ENCODE assay signal across 20 mouse cellular contexts in the genomic region with DNA sequence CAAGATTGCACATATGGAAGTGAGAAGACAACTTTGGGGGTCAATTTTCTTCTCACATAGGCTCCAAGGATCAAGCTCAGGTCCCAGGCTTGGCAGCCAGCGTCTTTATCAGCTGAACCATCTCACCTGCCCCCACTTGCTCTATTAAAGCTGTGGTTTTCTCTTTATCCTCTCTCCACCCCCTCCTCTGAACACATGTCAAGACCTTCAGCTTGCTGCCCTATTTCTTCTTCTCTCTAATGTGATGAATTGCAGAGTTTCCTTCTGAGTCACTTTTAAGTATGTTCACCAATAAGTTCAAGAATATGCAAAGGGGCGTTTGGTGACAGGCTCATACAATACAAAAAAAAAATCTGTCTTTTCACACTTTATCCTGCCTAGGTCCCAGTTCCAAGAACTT.
DNase-seq lines count a peak whose midpoint lies in the region; ATAC-seq and TF ChIP-seq lines count a peak whose summit lies in the region.
"Had no signal": no experiment of that assay in that cellular context is flagged by ENCODE, and none has a peak within 500 bp of the region (broad histone marks: within the 10 kb centered on the region; RNA-seq: fewer than 3 reads in every experiment).

No protein-coding gene starts in this region.

- H3K36me3 ChIP-seq in ES-E14 (ENCODE audit: control insufficient read depth, insufficient read depth, low read length, poor library complexity, severe bottlenecking) = no peaks in the 10 kb centered on the region
- H3K36me3 ChIP-seq: embryonic facial prominence, embryonic 13.5 days; embryonic facial prominence, embryonic 15.5 days; forebrain, embryonic 10.5 days; forebrain, embryonic 12.5 days had no signal

- no peaks in the 10 kb centered on the region for H3K9me3 ChIP-seq in ES-E14 (ENCODE audit: control insufficient read depth, insufficient read depth, low read depth, low read length)
- H3K9me3 ChIP-seq: embryonic facial prominence, embryonic 13.5 days; embryonic facial prominence, embryonic 15.5 days; forebrain, embryonic 10.5 days; forebrain, embryonic 12.5 days had no signal

- DNase-seq in A20 (ENCODE audit: low read depth, low spot score) = peak; percentile 21
- no peak for DNase-seq in ES-E14 (ENCODE audit: low read depth, low spot score)
- no peak for DNase-seq in heart, adult 11 months
- DNase-seq in cerebellum, postnatal 4 days (ENCODE audit: low spot score in 2 of 2) = no peak
- DNase-seq in layer of hippocampus, adult 9-10 months (ENCODE audit: low spot score) = no peak
- DNase-seq: cerebellum, adult 11-12 months; cerebellum, adult 2 months; cerebellum, adult 9-10 months; cerebellum, postnatal 10 days; cerebellum, postnatal 25 days; embryo, embryonic 11 days had no signal

- in situ Hi-C loops in ES-E14 (cut with MboI; ENCODE audit: low sequenced_read_pairs in 2 of 2, unreplicated experiment in 2 of 2) = no loop called here

- H3K4me1 ChIP-seq in ES-E14 (ENCODE audit: control insufficient read depth in 2 of 2, insufficient read depth in 2 of 2, low read length in 2 of 2, poor library complexity in 1 of 2) = no peaks in the 10 kb centered on the region
- H3K4me1 ChIP-seq: embryonic facial prominence, embryonic 13.5 days; embryonic facial prominence, embryonic 15.5 days; forebrain, embryonic 10.5 days; forebrain, embryonic 12.5 days had no signal

- ATAC-seq in CD4-positive, CD25-positive, alpha-beta regulatory T cell, adult 4 months = peak; percentile 60
- peak; percentile 80 for ATAC-seq in inflammation-experienced regulatory T-cells, adult 6 months
- ATAC-seq: forebrain, embryonic 14.5 days; forebrain, embryonic 16.5 days had no signal

- no peak overlapping the region for H3K4me3 ChIP-seq in ES-E14 (ENCODE audit: insufficient read depth in 1 of 2, low read depth in 1 of 2, low read length in 2 of 2, poor library complexity in 1 of 2, severe bottlenecking in 1 of 2)
- H3K4me3 ChIP-seq: embryonic facial prominence, embryonic 13.5 days; embryonic facial prominence, embryonic 15.5 days; erythroblast, embryonic 14.5 days; forebrain, embryonic 10.5 days; forebrain, embryonic 12.5 days had no signal

- H3K27ac ChIP-seq in ES-E14 (ENCODE audit: insufficient read depth, low read depth, low read length, poor library complexity, severe bottlenecking) = 0 out of 2 replicates have a peak overlapping the region, but pooled peaks have one; percentile 19
- H3K27ac ChIP-seq: embryonic facial prominence, embryonic 13.5 days; embryonic facial prominence, embryonic 15.5 days; forebrain, embryonic 10.5 days; forebrain, embryonic 12.5 days had no signal

- H3K9ac ChIP-seq in ES-E14 (ENCODE audit: insufficient read depth, low read depth, low read length, poor library complexity, severe bottlenecking) = no peak overlapping the region
- H3K9ac ChIP-seq: embryonic facial prominence, embryonic 13.5 days; embryonic facial prominence, embryonic 15.5 days; forebrain, embryonic 12.5 days had no signal

TF ChIP-seq in ES-E14, 5 proteins besides CTCF, POLR2A, EP300 and RAD21:
- TF ChIP-seq ZC3H11A (IDR thresholded peaks at IDR 0.05; ENCODE audit: borderline replicate concordance, low read depth, low read length) (no peak), CHD2 (IDR thresholded peaks at IDR 0.05; ENCODE audit: low read depth, low read length) (no peak), MAFK (IDR thresholded peaks at IDR 0.05; ENCODE audit: insufficient read depth, low read depth, low read length) (no peak)
TF ChIP-seq in ES-E14: peak in this region for 0.
